Mouse (Mus musculus) bone marrow macrophage, adult 2 months (primary cell): Measurements from ENCODE around the gene Txndc5.

ENCODE experiments used
- CTCF ChIP-seq: IDR thresholded peaks from 2 replicates; pipeline ENCODE4 v1.5.1; 2012; ENCODE audit warnings: low read depth, mild to moderate bottlenecking, low read length, moderate library complexity
- POLR2A ChIP-seq: IDR thresholded peaks from 2 replicates; pipeline ENCODE4 v1.6.1; 2012; ENCODE audit warnings: mild to moderate bottlenecking, low read depth, low read length, borderline replicate concordance

GRCm38 (mm10) chr13:38470882-38471281, 57.7 kb downstream of the Txndc5 start:
- no peak for TF ChIP-seq CTCF
- no peak for TF ChIP-seq POLR2A
